16 mouse cellular contexts compared by ENCODE assay signal in the genomic region with DNA sequence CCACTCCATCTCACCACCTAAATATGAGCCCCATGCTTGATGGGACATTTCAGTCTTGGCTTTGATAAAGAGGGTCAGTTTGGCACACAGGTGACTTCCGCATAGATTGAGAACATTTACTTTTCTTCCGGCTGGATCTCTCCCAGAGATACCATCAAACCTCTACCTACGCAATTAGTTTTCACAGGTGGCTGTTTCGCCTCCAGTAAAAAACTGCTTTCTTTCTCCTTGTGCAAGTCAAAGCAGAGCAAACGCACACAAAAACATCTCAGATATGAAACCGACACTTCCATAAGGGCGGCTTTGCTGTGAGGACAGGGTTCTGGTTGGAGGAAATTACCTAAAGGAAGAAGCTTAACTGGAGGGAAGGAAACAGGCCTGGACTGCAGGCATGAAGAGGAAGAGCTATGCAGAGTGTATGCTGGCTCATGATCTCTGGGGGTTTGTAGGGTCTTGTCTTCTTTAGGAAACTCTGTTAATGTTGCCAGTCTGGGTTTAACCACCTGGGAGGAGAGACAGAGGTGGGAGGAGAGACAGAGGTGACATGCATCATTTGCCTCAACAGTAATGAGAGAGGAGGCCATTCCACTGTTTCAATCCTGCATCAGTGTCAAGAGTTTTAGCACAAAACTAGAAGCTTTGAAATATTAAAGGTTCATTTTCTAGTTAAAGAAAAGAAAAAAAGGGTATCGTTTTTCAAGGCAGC.
DNase-seq lines count a peak whose midpoint lies in the region; ATAC-seq and TF ChIP-seq lines count a peak whose summit lies in the region.
"Had no signal": no experiment of that assay in that cellular context is flagged by ENCODE, and none has a peak within 500 bp of the region (broad histone marks: within the 10 kb centered on the region; RNA-seq: fewer than 3 reads in every experiment).

No protein-coding gene starts in this region.

- no peak for ATAC-seq in heart, embryonic 16.5 days (replicated peaks; ENCODE audit: extremely low read depth, insufficient read depth, low FRiP score)
- ATAC-seq in kidney, postnatal 0 days (replicated peaks; ENCODE audit: low FRiP score, low read depth): no peak; the same call in 1 of the 2 replicates

- intact Hi-C loops in heart, postnatal 36 days (cut with DNase I): no loop called here

- H3K9me3 ChIP-seq in heart, embryonic 16.5 days (replicated peaks; ENCODE audit: control insufficient read depth, low read length): no peaks in the 10 kb centered on the region
- no peaks in the 10 kb centered on the region for H3K9me3 ChIP-seq in kidney, postnatal 0 days (replicated peaks; ENCODE audit: low read length)
- H3K9me3 ChIP-seq: embryonic facial prominence, embryonic 12.5 days; forebrain, embryonic 12.5 days; heart, embryonic 13.5 days; hindbrain, embryonic 13.5 days had no signal

- WGBS in heart, embryonic 16.5 days: 85% methylated on average over 8 of the region's 8 CpGs
- 69% methylated on average over 8 of the region's 8 CpGs for WGBS in kidney, postnatal 0 days

- H3K4me2 ChIP-seq in heart, embryonic 16.5 days (ENCODE audit: low read depth, low read length): no peak overlapping the region
- no peak overlapping the region for H3K4me2 ChIP-seq in kidney, postnatal 0 days (ENCODE audit: low read length)
- H3K4me2 ChIP-seq: embryonic facial prominence, embryonic 12.5 days; forebrain, embryonic 12.5 days; heart, embryonic 13.5 days; hindbrain, embryonic 13.5 days had no signal

- H3K27ac ChIP-seq in heart, embryonic 16.5 days (ENCODE audit: low read length): 0 out of 2 replicates have a peak overlapping the region, but pooled peaks have one; percentile 18
- H3K27ac ChIP-seq in kidney, postnatal 0 days: peak overlapping the region; percentile 42
- H3K27ac ChIP-seq: embryonic facial prominence, embryonic 12.5 days; forebrain, embryonic 12.5 days; hindbrain, embryonic 13.5 days had no signal

- H3K27me3 ChIP-seq in heart, embryonic 16.5 days (ENCODE audit: control insufficient read depth, insufficient read depth, low read length): no peaks in the 10 kb centered on the region
- H3K27me3 ChIP-seq in kidney, postnatal 0 days (ENCODE audit: insufficient read depth, low read length): no peaks in the 10 kb centered on the region
- H3K27me3 ChIP-seq: embryonic facial prominence, embryonic 12.5 days; forebrain, embryonic 12.5 days; heart, embryonic 13.5 days; hindbrain, embryonic 13.5 days had no signal

- peaks cover 60% of the 10 kb centered on the region for H3K4me1 ChIP-seq in heart, embryonic 16.5 days (ENCODE audit: control insufficient read depth, insufficient read depth, low read length)
- H3K4me1 ChIP-seq in kidney, postnatal 0 days (replicated peaks; ENCODE audit: insufficient read depth, low read length): peaks cover 14% of the 10 kb centered on the region

- no peak overlapping the region for H3K4me3 ChIP-seq in heart, embryonic 16.5 days (ENCODE audit: low read length)
- H3K4me3 ChIP-seq in kidney, postnatal 0 days (replicated peaks; ENCODE audit: low read depth, low read length): no peak overlapping the region
- H3K4me3 ChIP-seq: embryonic facial prominence, embryonic 12.5 days; forebrain, embryonic 12.5 days; heart, embryonic 13.5 days; hindbrain, embryonic 13.5 days had no signal

- DNase-seq in heart, postnatal 36 days: no peak
- peak; percentile 52 for DNase-seq in kidney, postnatal 0 days (ENCODE audit: low spot score)
- no peak for DNase-seq in kidney, postnatal 25 days
- DNase-seq in urinary bladder, postnatal 14 days (ENCODE audit: low spot score): peak; percentile 33
- DNase-seq in urinary bladder, adult 2 months (ENCODE audit: low spot score): no peak
- DNase-seq in spleen, postnatal 14 days (ENCODE audit: low spot score in 2 of 2): no peak
- DNase-seq: adrenal gland, postnatal 10 days; cerebellum, adult 11-12 months; cerebellum, adult 9-10 months; gastrocnemius, postnatal 10 days; heart, postnatal 10 days had no signal

- no peak overlapping the region for H3K9ac ChIP-seq in heart, embryonic 16.5 days (ENCODE audit: low read length)
- no peak overlapping the region for H3K9ac ChIP-seq in kidney, postnatal 0 days (ENCODE audit: low read depth, low read length)
- H3K9ac ChIP-seq: embryonic facial prominence, embryonic 12.5 days; forebrain, embryonic 12.5 days; heart, embryonic 13.5 days; hindbrain, embryonic 13.5 days had no signal

- H3K36me3 ChIP-seq in heart, embryonic 16.5 days (ENCODE audit: control insufficient read depth, insufficient read depth): peaks cover 4% of the 10 kb centered on the region; the same call in 1 of the 2 replicates
- no peaks in the 10 kb centered on the region for H3K36me3 ChIP-seq in kidney, postnatal 0 days (ENCODE audit: insufficient read depth, low read length)
- H3K36me3 ChIP-seq: embryonic facial prominence, embryonic 12.5 days; forebrain, embryonic 12.5 days; hindbrain, embryonic 13.5 days had no signal

- TF ChIP-seq CTCF in kidney, postnatal 0 days (IDR thresholded peaks at IDR 0.05; ENCODE audit: low read depth): no peak

Comparison
In these comparisons a context has a peak if more than half of its experiments do, and no peak if none do; other contexts are left out.
1. DNase-seq: peak in kidney, postnatal 0 days (single experiment) and urinary bladder, postnatal 14 days (single experiment); none in heart, postnatal 36 days (0 of 2), kidney, postnatal 25 days (0 of 2), urinary bladder, adult 2 months (single experiment) and spleen, postnatal 14 days (0 of 2).